Mouse (Mus musculus): ENCODE measurements around the gene Spef1. TPM values are rescaled to one million over a fixed set of nuclear protein-coding genes. Genes with fewer than 3 reads are reported as not detected.

Gene Spef1
- polyA plus RNA-seq, 1 experiment from 2014 or later, result 0.59 TPM

DNA sequence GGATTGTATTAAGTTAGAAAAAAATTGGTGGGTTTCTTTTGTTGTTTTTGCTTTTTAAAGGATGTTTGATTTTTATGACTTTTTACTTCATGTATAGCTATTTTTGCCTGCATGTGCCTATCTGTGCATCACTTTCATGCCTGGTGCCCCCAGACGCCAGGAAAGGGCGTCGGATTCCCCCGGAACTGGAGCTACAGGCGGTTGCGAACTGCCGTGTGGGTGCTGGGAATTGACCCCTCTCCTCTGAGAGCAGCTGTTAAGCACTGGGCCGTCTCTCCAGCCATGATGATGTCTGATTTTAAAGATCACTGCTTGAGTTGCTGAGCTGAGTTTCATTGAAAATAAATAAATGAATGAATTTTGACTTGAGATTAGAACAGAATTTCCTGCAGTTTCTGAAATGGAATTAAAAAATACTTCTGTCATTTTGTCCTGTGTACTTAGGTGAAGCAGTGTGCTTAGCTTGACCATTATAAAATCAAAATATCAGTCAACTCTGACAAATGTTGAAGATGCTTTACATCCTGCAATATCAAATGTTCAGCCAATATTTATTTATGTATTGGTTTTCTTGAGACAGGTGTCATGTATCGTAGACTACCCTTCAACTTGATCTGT is 54.0 kb downstream of the Spef1 start, which contains the start of gene Gm11037:
Gm11037 (plus strand) TSS at position 568 of the 618 bp plus-strand sequence.
- H3K27ac ChIP-seq (ENCODE audit: low read depth), result peak within 1 kb of the TSS; percentile 22; the same call in 1 of the 2 replicates
- ATAC-seq, result no peak

GRCm38 (mm10) chr2:131132111-131132888 is 54.8 kb downstream of the Spef1 start:
- Histone ChIP-seq H3K27ac (ENCODE audit: low read depth) (no peak overlapping the region), H3K4me3 (ENCODE audit: low read depth, low read length) (no peak overlapping the region), H3K4me2 (ENCODE audit: low read depth, low read length) (no peak overlapping the region), H3K9me3 (ENCODE audit: low read length) (no peaks in the 10 kb centered on the region), H3K4me1 (ENCODE audit: insufficient read depth) (peaks cover 49% of the 10 kb centered on the region), H3K36me3 (replicated peaks; ENCODE audit: insufficient read depth, low read length) (no peaks in the 10 kb centered on the region), H3K27me3 (ENCODE audit: insufficient read depth, low read length) (no peaks in the 10 kb centered on the region), H3K9ac (replicated peaks) (no peak overlapping the region)
- WGBS (ENCODE audit: insufficient replicate concordance), result 80% methylated on average over 10 of the region's 10 CpGs
- DNase-seq, result no peak
- ATAC-seq, result no peak
- TF ChIP-seq CTCF (IDR thresholded peaks at IDR 0.05; ENCODE audit: low read depth) (no peak), EP300 (IDR thresholded peaks at IDR 0.05; ENCODE audit: low read depth) (no peak)

More for the DNA sequence above, 54.0 kb downstream of the Spef1 start, which contains the start of gene Gm11037:
- Histone ChIP-seq H3K27me3 (ENCODE audit: insufficient read depth, low read length) (no peaks in the 10 kb centered on the region), H3K4me1 (ENCODE audit: insufficient read depth) (peaks cover 43% of the 10 kb centered on the region), H3K4me3 (ENCODE audit: low read depth, low read length) (no peak within 1 kb of the TSS), H3K9ac (replicated peaks) (no peak within 1 kb of the TSS), H3K9me3 (ENCODE audit: low read length) (no peaks in the 10 kb centered on the region), H3K4me2 (ENCODE audit: low read depth, low read length) (no peak within 1 kb of the TSS), H3K36me3 (replicated peaks; ENCODE audit: insufficient read depth, low read length) (no peaks in the 10 kb centered on the region)
- DNase-seq, result no peak
- TF ChIP-seq CTCF (IDR thresholded peaks at IDR 0.05; ENCODE audit: low read depth) (no peak), EP300 (IDR thresholded peaks at IDR 0.05; ENCODE audit: low read depth) (no peak)
- 82% methylated on average over 9 of the region's 9 CpGs for WGBS (ENCODE audit: insufficient replicate concordance)

GRCm38 (mm10) chr2:131130849-131131248 is 56.2 kb downstream of the Spef1 start:
- TF ChIP-seq CTCF (IDR thresholded peaks at IDR 0.05; ENCODE audit: low read depth), result no peak
- no peak for TF ChIP-seq EP300 (IDR thresholded peaks at IDR 0.05; ENCODE audit: low read depth)
- Histone ChIP-seq H3K4me3 (ENCODE audit: low read depth, low read length) (no peak overlapping the region), H3K4me1 (ENCODE audit: insufficient read depth) (peaks cover 46% of the 10 kb centered on the region), H3K36me3 (replicated peaks; ENCODE audit: insufficient read depth, low read length) (no peaks in the 10 kb centered on the region), H3K9me3 (ENCODE audit: low read length) (no peaks in the 10 kb centered on the region), H3K9ac (replicated peaks) (no peak overlapping the region), H3K4me2 (ENCODE audit: low read depth, low read length) (no peak overlapping the region), H3K27me3 (ENCODE audit: insufficient read depth, low read length) (no peaks in the 10 kb centered on the region), H3K27ac (ENCODE audit: low read depth) (no peak overlapping the region)
- no peak for DNase-seq
- WGBS (ENCODE audit: insufficient replicate concordance), result 87% methylated on average over 2 of the region's 2 CpGs
- ATAC-seq, result no peak

DNA sequence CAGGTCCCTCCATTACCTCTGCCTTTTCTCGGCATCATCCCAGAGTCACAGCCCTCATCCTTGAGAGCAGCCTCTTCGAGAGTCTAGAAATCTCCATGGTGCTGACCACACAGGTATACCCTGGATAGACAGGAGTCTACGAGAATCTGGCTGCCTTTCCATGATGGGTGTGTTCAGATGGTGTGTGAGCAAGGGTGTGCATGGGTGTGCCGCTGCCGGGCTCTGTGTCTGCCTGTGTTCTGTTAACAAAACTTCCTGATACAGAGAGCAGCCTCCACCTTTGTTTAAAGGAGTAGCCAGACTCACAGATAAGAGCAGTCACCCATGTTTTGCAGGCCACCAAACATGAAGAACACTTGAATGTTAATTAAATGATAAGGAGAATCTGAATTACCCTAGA is 57.2 kb downstream of the Spef1 start:
- H3K27ac ChIP-seq (ENCODE audit: low read depth), result peak overlapping the region; percentile 48; the same call in 1 of the 2 replicates
- peak overlapping the region; percentile 4 for H3K4me2 ChIP-seq (ENCODE audit: low read depth, low read length)
- H3K9me3 ChIP-seq (ENCODE audit: low read length), result no peaks in the 10 kb centered on the region
- H3K9ac ChIP-seq (replicated peaks), result 0 out of 2 replicates have a peak overlapping the region, but pooled peaks have one; percentile 21
- no peaks in the 10 kb centered on the region for H3K36me3 ChIP-seq (replicated peaks; ENCODE audit: insufficient read depth, low read length)
- peak; percentile 23; the same call in 1 of the 2 replicates for TF ChIP-seq EP300 (IDR thresholded peaks at IDR 0.05; ENCODE audit: low read depth)
- no peak for TF ChIP-seq CTCF (IDR thresholded peaks at IDR 0.05; ENCODE audit: low read depth)
- H3K4me3 ChIP-seq (ENCODE audit: low read depth, low read length), result no peak overlapping the region
- H3K4me1 ChIP-seq (ENCODE audit: insufficient read depth), result peaks cover 37% of the 10 kb centered on the region
- peak; percentile 63 for ATAC-seq
- 56% methylated on average over 5 of the region's 5 CpGs for WGBS (ENCODE audit: insufficient replicate concordance)
- H3K27me3 ChIP-seq (ENCODE audit: insufficient read depth, low read length), result no peaks in the 10 kb centered on the region
- DNase-seq, result no peak

GRCm38 (mm10) chr2:131128636-131129157 is 58.4 kb downstream of the Spef1 start:
- no peak for ATAC-seq

DNA sequence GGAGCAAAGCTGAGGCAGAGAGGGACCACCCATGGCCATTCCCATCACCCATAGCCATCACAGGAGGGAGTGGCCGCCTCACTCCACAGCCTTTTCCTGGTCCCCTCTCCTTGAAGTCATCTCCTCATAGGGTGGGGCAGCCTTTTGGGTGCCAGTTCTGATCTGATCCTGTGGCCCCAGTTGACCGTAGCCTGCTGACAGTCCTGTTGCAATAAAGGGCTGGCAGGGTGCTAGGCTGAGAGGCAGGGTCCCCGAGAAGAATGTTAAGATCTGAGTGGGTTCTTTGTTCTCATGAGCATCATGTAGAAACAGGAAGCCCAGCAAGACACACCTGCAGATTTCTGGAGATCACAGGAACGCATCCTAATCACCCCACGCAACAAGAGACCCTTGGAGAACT is 58.9 kb downstream of the Spef1 start:
- no peaks in the 10 kb centered on the region for H3K9me3 ChIP-seq (ENCODE audit: low read length)
- H3K4me2 ChIP-seq (ENCODE audit: low read depth, low read length), result peak overlapping the region; percentile 73
- no peak for TF ChIP-seq CTCF (IDR thresholded peaks at IDR 0.05; ENCODE audit: low read depth)
- TF ChIP-seq EP300 (IDR thresholded peaks at IDR 0.05; ENCODE audit: low read depth), result no peak
- H3K9ac ChIP-seq (replicated peaks), result no peak overlapping the region
- peak overlapping the region; percentile 49; the same call in 1 of the 2 replicates for H3K4me3 ChIP-seq (ENCODE audit: low read depth, low read length)
- 77% methylated on average over 5 of the region's 5 CpGs for WGBS (ENCODE audit: insufficient replicate concordance)
- ATAC-seq (no peak), DNase-seq (no peak)
- H3K4me1 ChIP-seq (ENCODE audit: insufficient read depth), result peaks cover 33% of the 10 kb centered on the region
- H3K36me3 ChIP-seq (replicated peaks; ENCODE audit: insufficient read depth, low read length), result no peaks in the 10 kb centered on the region
- 0 out of 2 replicates have a peak overlapping the region, but pooled peaks have one; percentile 16 for H3K27ac ChIP-seq (ENCODE audit: low read depth)
- H3K27me3 ChIP-seq (ENCODE audit: insufficient read depth, low read length), result no peaks in the 10 kb centered on the region

More at GRCm38 (mm10) chr2:131128636-131129157, 58.4 kb downstream of the Spef1 start:
- TF ChIP-seq EP300 (IDR thresholded peaks at IDR 0.05; ENCODE audit: low read depth) (no peak), CTCF (IDR thresholded peaks at IDR 0.05; ENCODE audit: low read depth) (no peak)
- Histone ChIP-seq H3K27me3 (ENCODE audit: insufficient read depth, low read length) (no peaks in the 10 kb centered on the region), H3K9ac (replicated peaks) (no peak overlapping the region), H3K36me3 (replicated peaks; ENCODE audit: insufficient read depth, low read length) (no peaks in the 10 kb centered on the region), H3K27ac (ENCODE audit: low read depth) (no peak overlapping the region), H3K9me3 (ENCODE audit: low read length) (no peaks in the 10 kb centered on the region), H3K4me2 (ENCODE audit: low read depth, low read length) (peak overlapping the region; percentile 73; the same call in 1 of the 2 replicates), H3K4me3 (ENCODE audit: low read depth, low read length) (no peak overlapping the region), H3K4me1 (ENCODE audit: insufficient read depth) (peaks cover 33% of the 10 kb centered on the region)
- WGBS (ENCODE audit: insufficient replicate concordance), result 71% methylated on average over 3 of the region's 3 CpGs
- DNase-seq, result no peak

All from liver, postnatal 0 days (tissue).